Mouse (Mus musculus): ENCODE results near the gene Cemip.

DNA sequence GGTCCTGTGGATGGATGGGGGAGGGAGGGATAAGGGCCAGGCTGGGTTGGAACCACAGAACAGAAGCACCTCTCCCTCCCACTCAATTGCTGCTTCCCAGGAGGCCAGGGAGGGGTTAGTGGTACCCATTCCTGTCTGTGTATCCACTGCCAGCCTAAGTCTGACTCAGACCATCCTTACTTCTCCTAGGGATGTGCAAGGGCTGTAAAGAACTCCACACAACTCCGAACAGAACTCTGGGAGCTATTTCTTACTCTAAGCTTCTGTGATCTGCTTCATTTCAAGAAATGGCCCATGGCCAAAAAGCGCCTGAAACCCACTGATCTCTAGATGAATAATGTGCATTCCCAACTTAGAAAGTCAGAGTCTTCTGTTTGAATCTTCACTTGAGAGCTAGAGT lies 146.2 kb downstream of the Cemip start:
- no peak for TF ChIP-seq CTCF (IDR thresholded peaks at IDR 0.05; ENCODE audit: control insufficient read depth, insufficient read depth, insufficient read length)
- TF ChIP-seq MAX (IDR thresholded peaks at IDR 0.05): no peak
- no peak for TF ChIP-seq CEBPB (IDR thresholded peaks at IDR 0.05; ENCODE audit: low read depth)
- no peak for TF ChIP-seq FOSL1 (IDR thresholded peaks at IDR 0.05; ENCODE audit: insufficient read depth, low read length, poor library complexity, severe bottlenecking)
- TF ChIP-seq USF1 (IDR thresholded peaks at IDR 0.05; ENCODE audit: low read depth): no peak
- no peak for TF ChIP-seq MYOG (IDR thresholded peaks at IDR 0.05; ENCODE audit: control insufficient read depth, extremely low read depth, insufficient read length)

Data from C2C12 (cell line).